Mouse (Mus musculus): ENCODE data around the gene Tent4a.

Gene Tent4a

DNA sequence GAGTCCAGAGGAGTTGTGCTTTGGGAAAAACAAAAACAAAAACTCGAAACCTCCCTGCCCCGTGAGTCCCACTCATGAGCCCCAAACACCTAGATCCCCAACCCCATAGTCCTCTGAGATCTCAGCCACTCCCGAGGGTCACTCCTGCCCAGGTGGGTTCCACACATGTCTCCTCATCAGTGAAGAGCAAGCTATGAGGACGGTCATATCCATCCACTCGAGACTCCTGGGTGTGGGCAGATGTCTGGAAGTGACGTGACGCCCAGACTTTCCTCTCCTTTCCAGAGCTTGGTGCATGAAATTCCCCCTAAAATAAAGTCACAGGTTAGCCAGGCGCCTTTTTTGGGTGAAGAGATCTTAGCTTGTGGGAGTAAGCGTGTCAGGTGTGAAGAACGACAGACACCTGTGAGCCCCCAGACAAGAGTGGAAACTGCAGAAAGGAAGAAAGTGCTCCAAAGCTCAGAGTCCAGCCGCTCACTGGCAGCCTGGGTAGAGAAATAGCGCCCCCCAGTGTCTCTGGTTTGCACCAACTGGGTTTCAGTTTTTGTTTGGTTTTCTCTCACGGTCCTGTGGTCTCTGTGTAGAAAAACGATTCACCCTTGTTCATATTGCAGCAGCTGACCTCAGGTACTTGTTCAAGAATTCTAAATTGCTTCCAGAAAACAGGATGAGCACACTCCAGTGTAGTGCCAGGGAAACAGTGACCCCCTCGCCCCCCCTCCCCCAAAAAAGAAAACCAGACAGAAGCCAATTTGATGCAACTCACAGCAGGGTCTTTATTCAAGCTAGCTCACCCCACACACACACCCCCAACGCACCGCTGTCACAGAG is 73.6 kb downstream of the Tent4a start:
- DNase-seq = peak in 1 of 2 experiments; percentile 49

- peak in 1 of 2 experiments; percentile 64 for DNase-seq
These were observed 74.6 kb downstream of the Tent4a start for GRCm38 (mm10) chr13:69459657-69460458.

DNA sequence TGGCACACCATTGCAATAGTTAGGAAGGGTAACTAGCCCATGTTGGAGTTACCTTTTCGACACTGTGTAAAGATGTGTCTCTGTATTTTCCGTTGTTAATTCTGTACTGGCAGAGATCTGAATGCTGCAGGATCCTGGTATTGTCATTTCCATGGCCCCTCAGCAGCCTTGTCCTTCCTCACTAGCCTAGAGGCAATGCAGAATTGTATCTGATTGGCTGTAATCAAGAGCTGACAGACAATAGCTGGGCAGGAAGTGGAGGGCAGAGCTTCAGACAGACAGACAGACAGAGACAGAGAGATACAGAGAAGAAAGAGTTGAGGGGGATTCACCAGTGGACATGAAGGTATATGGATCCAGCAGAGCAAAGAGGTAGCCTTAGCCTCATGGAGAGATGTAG is 75.5 kb downstream of the Tent4a start:
- no peak for DNase-seq

DNA sequence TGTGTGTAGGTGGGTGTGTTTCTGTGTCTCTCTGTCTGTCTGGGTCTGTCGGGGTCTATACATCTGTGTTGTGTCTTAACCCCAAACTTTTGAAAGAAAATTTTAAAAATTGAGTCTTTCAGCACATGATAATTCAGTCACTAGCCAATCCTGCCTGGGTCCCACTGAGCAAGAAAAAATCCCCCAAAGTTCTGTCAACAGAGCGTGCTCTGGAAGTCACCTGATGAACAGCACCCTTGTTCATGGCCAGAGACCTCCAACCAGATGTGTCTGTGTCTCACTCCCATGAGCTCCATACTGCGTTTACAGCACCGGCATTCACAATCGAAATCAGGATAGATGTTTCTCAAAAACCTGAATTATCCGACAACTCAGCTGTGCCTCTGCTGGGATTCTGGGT is 76.0 kb downstream of the Tent4a start:
- no peak for DNase-seq

GRCm38 (mm10) chr13:69457105-69457504 is 77.3 kb downstream of the Tent4a start:
- DNase-seq = no peak

GRCm38 (mm10) chr13:69456641-69457040 is 77.8 kb downstream of the Tent4a start:
- DNase-seq = no peak

- no peak for DNase-seq
These were observed 78.8 kb downstream of the Tent4a start for GRCm38 (mm10) chr13:69455476-69456175.
